Mouse (Mus musculus) brain, embryonic 14.5 days (tissue): ENCODE measurements around the gene Gcgr.
"Not testable (repeated sequence)": the region's sequence is repeated elsewhere in the genome, so short reads cannot be mapped to it uniquely, and the experiment has no call there.

ENCODE experiments used
- CTCF ChIP-seq: fragments of 200-500 bp; IDR thresholded peaks from 2 replicates; pipeline ENCODE4 v1.5.1; 2012; ENCODE audit warnings: inconsistent platforms, mild to moderate bottlenecking, moderate library complexity, borderline replicate concordance; ENCODE audit not compliant: insufficient read depth, insufficient read length; ENCODE audit errors: extremely low read depth
- POLR2A ChIP-seq: fragments of 200-500 bp; IDR thresholded peaks from 2 replicates; pipeline ENCODE4 v1.6.1; 2012; ENCODE audit warnings: mild to moderate bottlenecking, inconsistent platforms, borderline replicate concordance; ENCODE audit not compliant: poor library complexity, insufficient read depth, insufficient read length, severe bottlenecking; ENCODE audit errors: extremely low read depth

- TF ChIP-seq CTCF, POLR2A: not testable (repeated sequence)
These were observed 52.4 kb downstream of the Gcgr start for GRCm38 (mm10) chr11:120582982-120583293.
